Mouse (Mus musculus): ENCODE measurements around the gene Bmper. TPM values are rescaled to one million over a fixed set of nuclear protein-coding genes. Genes with fewer than 3 reads are reported as not detected.

Gene Bmper
- polyA plus RNA-seq, 1 experiment from 2014 or later = 26.7 TPM

GRCm38 (mm10) chr9:23469886-23470285 lies 247.0 kb downstream of the Bmper start:
- Histone ChIP-seq H3K9me3 (ENCODE audit: control insufficient read depth, low read length) (no peaks in the 10 kb centered on the region), H3K4me2 (replicated peaks; ENCODE audit: low read depth, low read length) (no peak overlapping the region), H3K27me3 (ENCODE audit: control insufficient read depth, insufficient read depth, low read length) (no peaks in the 10 kb centered on the region), H3K36me3 (ENCODE audit: control insufficient read depth, insufficient read depth, low read length) (no peaks in the 10 kb centered on the region), H3K4me1 (ENCODE audit: control insufficient read depth, insufficient read depth, low read length) (no peaks in the 10 kb centered on the region), H3K4me3 (ENCODE audit: low read length) (no peak overlapping the region), H3K9ac (ENCODE audit: low read depth, low read length) (no peak overlapping the region), H3K27ac (ENCODE audit: low read depth, low read length) (no peak overlapping the region)
- WGBS = 48% methylated on average over 1 of the region's 1 CpGs
- no peak for ATAC-seq (ENCODE audit: low FRiP score, low TSS enrichment)

- Histone ChIP-seq H3K4me2 (replicated peaks; ENCODE audit: low read depth, low read length) (no peak overlapping the region), H3K27ac (ENCODE audit: low read depth, low read length) (no peak overlapping the region), H3K9me3 (ENCODE audit: control insufficient read depth, low read length) (no peaks in the 10 kb centered on the region), H3K36me3 (ENCODE audit: control insufficient read depth, insufficient read depth, low read length) (no peaks in the 10 kb centered on the region), H3K9ac (ENCODE audit: low read depth, low read length) (no peak overlapping the region), H3K27me3 (ENCODE audit: control insufficient read depth, insufficient read depth, low read length) (no peaks in the 10 kb centered on the region), H3K4me1 (ENCODE audit: control insufficient read depth, insufficient read depth, low read length) (no peaks in the 10 kb centered on the region), H3K4me3 (ENCODE audit: low read length) (no peak overlapping the region)
- ATAC-seq (ENCODE audit: low FRiP score, low TSS enrichment) = no peak
- WGBS = 74% methylated on average over 4 of the region's 4 CpGs
These were observed 263.0 kb downstream of the Bmper start for GRCm38 (mm10) chr9:23485851-23486250.

- H3K4me1 ChIP-seq (ENCODE audit: control insufficient read depth, insufficient read depth, low read length) = no peaks in the 10 kb centered on the region
- H3K27ac ChIP-seq (ENCODE audit: low read depth, low read length) = no peak overlapping the region
- 53% methylated on average over 5 of the region's 5 CpGs for WGBS
- no peaks in the 10 kb centered on the region for H3K27me3 ChIP-seq (ENCODE audit: control insufficient read depth, insufficient read depth, low read length)
- no peak overlapping the region for H3K4me3 ChIP-seq (ENCODE audit: low read length)
- ATAC-seq (ENCODE audit: low FRiP score, low TSS enrichment) = no peak
- H3K4me2 ChIP-seq (replicated peaks; ENCODE audit: low read depth, low read length) = no peak overlapping the region
- no peaks in the 10 kb centered on the region for H3K36me3 ChIP-seq (ENCODE audit: control insufficient read depth, insufficient read depth, low read length)
- no peaks in the 10 kb centered on the region for H3K9me3 ChIP-seq (ENCODE audit: control insufficient read depth, low read length)
- H3K9ac ChIP-seq (ENCODE audit: low read depth, low read length) = no peak overlapping the region
These were observed 264.0 kb downstream of the Bmper start for GRCm38 (mm10) chr9:23486725-23487378.

GRCm38 (mm10) chr9:23488265-23488664 lies 265.4 kb downstream of the Bmper start:
- H3K27ac ChIP-seq (ENCODE audit: low read depth, low read length) = no peak overlapping the region
- H3K4me1 ChIP-seq (ENCODE audit: control insufficient read depth, insufficient read depth, low read length) = no peaks in the 10 kb centered on the region
- no peak overlapping the region for H3K4me3 ChIP-seq (ENCODE audit: low read length)
- no peaks in the 10 kb centered on the region for H3K27me3 ChIP-seq (ENCODE audit: control insufficient read depth, insufficient read depth, low read length)
- H3K4me2 ChIP-seq (replicated peaks; ENCODE audit: low read depth, low read length) = no peak overlapping the region
- H3K9me3 ChIP-seq (ENCODE audit: control insufficient read depth, low read length) = no peaks in the 10 kb centered on the region
- 89% methylated on average over 5 of the region's 5 CpGs for WGBS
- H3K36me3 ChIP-seq (ENCODE audit: control insufficient read depth, insufficient read depth, low read length) = no peaks in the 10 kb centered on the region
- no peak for ATAC-seq (ENCODE audit: low FRiP score, low TSS enrichment)
- H3K9ac ChIP-seq (ENCODE audit: low read depth, low read length) = no peak overlapping the region

DNA sequence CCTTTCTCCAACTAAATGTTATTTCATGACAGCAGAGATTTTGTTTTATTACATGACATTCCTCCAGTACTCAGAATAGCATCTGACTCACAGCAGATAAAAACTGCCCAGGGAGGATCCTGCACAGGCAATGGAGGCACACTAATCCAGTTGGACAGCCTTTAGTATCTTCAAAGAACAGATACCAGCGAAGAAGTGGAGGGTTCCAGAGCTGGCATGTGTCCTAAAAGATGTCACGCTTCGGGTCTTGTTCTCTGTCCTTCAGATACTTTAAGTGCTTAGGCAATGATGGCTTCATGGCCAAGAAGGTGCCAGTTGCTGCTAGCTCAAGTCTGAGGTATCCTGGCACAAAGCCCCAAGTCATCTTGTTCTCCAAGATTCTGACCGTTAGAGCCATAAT lies 272.5 kb downstream of the Bmper start:
- H3K4me3 ChIP-seq (ENCODE audit: low read length) = no peak overlapping the region
- no peak overlapping the region for H3K9ac ChIP-seq (ENCODE audit: low read depth, low read length)
- no peak for ATAC-seq (ENCODE audit: low FRiP score, low TSS enrichment)
- no peaks in the 10 kb centered on the region for H3K27me3 ChIP-seq (ENCODE audit: control insufficient read depth, insufficient read depth, low read length)
- H3K27ac ChIP-seq (ENCODE audit: low read depth, low read length) = no peak overlapping the region
- no peaks in the 10 kb centered on the region for H3K4me1 ChIP-seq (ENCODE audit: control insufficient read depth, insufficient read depth, low read length)
- H3K9me3 ChIP-seq (ENCODE audit: control insufficient read depth, low read length) = no peaks in the 10 kb centered on the region
- no peak overlapping the region for H3K4me2 ChIP-seq (replicated peaks; ENCODE audit: low read depth, low read length)
- WGBS = 98% methylated on average over 4 of the region's 4 CpGs
- no peaks in the 10 kb centered on the region for H3K36me3 ChIP-seq (ENCODE audit: control insufficient read depth, insufficient read depth, low read length)

- no peak for ATAC-seq (ENCODE audit: low FRiP score, low TSS enrichment)
- H3K36me3 ChIP-seq (ENCODE audit: control insufficient read depth, insufficient read depth, low read length) = no peaks in the 10 kb centered on the region
- no peak overlapping the region for H3K4me3 ChIP-seq (ENCODE audit: low read length)
- no peaks in the 10 kb centered on the region for H3K4me1 ChIP-seq (ENCODE audit: control insufficient read depth, insufficient read depth, low read length)
- no peak overlapping the region for H3K9ac ChIP-seq (ENCODE audit: low read depth, low read length)
- H3K9me3 ChIP-seq (ENCODE audit: control insufficient read depth, low read length) = no peaks in the 10 kb centered on the region
- WGBS = 24% methylated on average over 3 of the region's 3 CpGs
- no peak overlapping the region for H3K4me2 ChIP-seq (replicated peaks; ENCODE audit: low read depth, low read length)
- no peaks in the 10 kb centered on the region for H3K27me3 ChIP-seq (ENCODE audit: control insufficient read depth, insufficient read depth, low read length)
- no peak overlapping the region for H3K27ac ChIP-seq (ENCODE audit: low read depth, low read length)
These were observed 274.8 kb downstream of the Bmper start for GRCm38 (mm10) chr9:23497626-23498025.

DNA sequence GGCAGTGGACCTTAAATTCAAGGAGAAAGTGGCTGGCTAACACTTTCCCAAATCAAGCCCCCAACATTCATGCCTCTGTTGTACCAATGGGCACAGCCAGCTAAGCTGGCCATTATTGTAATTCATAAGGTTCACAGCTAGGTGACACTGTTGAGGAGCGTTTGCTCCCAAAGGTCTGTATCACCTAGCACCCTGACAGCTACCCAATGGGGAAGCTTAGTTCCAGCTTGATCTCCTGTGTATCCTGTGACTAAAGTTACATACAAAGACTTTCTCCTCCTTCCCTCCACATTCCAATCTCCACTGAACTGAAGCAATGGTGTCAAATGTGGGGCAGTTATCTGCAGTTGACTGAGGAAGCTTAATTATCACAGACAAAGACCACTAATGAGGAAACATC lies 311.0 kb downstream of the Bmper start:
- H3K4me3 ChIP-seq (ENCODE audit: low read length) = no peak overlapping the region

More for the DNA sequence above, 311.0 kb downstream of the Bmper start:
- 26% methylated on average over 1 of the region's 1 CpGs for WGBS
- Histone ChIP-seq H3K4me2 (replicated peaks; ENCODE audit: low read depth, low read length) (no peak overlapping the region), H3K9ac (ENCODE audit: low read depth, low read length) (no peak overlapping the region), H3K4me1 (ENCODE audit: control insufficient read depth, insufficient read depth, low read length) (no peaks in the 10 kb centered on the region), H3K36me3 (ENCODE audit: control insufficient read depth, insufficient read depth, low read length) (no peaks in the 10 kb centered on the region), H3K9me3 (ENCODE audit: control insufficient read depth, low read length) (no peaks in the 10 kb centered on the region), H3K27ac (ENCODE audit: low read depth, low read length) (no peak overlapping the region), H3K27me3 (ENCODE audit: control insufficient read depth, insufficient read depth, low read length) (no peaks in the 10 kb centered on the region)
- ATAC-seq (ENCODE audit: low FRiP score, low TSS enrichment) = peak; percentile 81; the same call in 1 of the 2 replicates

All from kidney, embryonic 14.5 days (tissue).